Mouse (Mus musculus): ENCODE measurements around the gene Dupd1. TPM values are rescaled to one million over a fixed set of nuclear protein-coding genes. Genes with fewer than 3 reads are reported as not detected.
"Not testable (repeated sequence)": the region's sequence is repeated elsewhere in the genome, so short reads cannot be mapped to it uniquely, and the experiment has no call there.

The Dupd1 gene
- polyA plus RNA-seq, 1 experiment from 2014 or later, result not detected

DNA sequence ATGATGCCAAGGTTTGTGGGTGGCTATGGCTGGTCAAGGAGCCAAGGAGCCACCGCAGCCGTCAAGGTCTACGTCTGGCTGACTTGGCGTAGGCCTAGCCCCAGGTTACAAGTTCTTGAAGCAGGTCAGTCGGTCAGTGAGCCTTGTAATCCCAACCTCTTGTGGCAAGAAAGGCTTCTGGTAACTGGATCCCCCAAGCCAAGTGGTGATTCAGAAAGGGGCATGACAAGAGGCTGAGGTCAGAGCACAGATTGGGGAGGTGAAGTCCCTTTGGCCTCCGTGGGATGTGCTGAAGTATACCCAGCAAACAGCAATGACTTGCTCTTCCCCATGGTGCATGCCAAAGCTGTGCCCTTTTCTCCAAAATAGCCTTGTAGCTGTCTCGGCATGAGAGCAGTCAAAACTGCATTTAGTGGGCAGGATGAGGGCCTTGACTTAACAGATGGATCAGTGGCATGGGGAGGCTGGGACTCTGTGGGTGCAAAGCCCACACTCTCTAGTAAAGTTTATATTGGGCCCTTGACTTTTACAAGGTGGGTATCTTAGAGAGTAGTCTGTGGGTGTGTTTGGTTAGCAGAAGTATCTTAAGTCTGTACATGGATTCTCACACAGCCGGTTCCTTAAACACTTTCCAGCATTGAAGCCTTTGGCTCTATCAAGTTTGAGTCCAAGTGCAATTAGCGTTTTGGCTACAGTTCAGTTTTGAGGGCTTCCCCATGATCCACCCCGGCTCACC is 28.8 kb downstream of the Dupd1 start:
- no peak overlapping the region for H3K9ac ChIP-seq (replicated peaks)
- ATAC-seq (ENCODE audit: low FRiP score, low read depth), result no peak
- H3K4me1 ChIP-seq, result peaks cover 25% of the 10 kb centered on the region
- H3K9me3 ChIP-seq, result no peaks in the 10 kb centered on the region
- no peaks in the 10 kb centered on the region for H3K36me3 ChIP-seq
- H3K4me2 ChIP-seq (replicated peaks), result no peak overlapping the region
- no peak overlapping the region for H3K27ac ChIP-seq (replicated peaks)
- no peak overlapping the region for H3K4me3 ChIP-seq
- H3K27me3 ChIP-seq, result peaks cover 34% of the 10 kb centered on the region
- 87% methylated on average over 10 of the region's 10 CpGs for WGBS

DNA sequence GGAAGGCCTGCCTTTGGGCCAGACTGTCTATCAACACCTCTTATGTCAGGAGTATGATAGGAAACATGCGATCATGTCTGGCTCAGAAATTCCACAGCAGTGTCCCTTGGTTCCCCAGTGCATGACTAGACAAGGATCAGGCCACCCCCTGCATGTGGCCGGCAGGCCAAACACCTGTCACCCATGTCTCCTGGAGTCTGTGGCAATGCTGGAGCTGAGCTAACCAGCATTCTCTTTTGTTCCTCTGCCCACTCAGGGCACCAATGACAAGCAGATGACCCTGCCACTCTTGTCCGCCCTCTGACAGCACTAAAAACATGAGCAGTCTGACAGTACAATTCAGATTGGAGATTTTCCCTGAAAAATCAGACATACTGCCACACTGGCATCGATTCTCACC is 30.5 kb downstream of the Dupd1 start:
- H3K27me3 ChIP-seq, result peaks cover 34% of the 10 kb centered on the region
- H3K9ac ChIP-seq (replicated peaks), result no peak overlapping the region
- WGBS, result 75% methylated on average over 4 of the region's 4 CpGs
- no peak for ATAC-seq (ENCODE audit: low FRiP score, low read depth)
- H3K36me3 ChIP-seq, result no peaks in the 10 kb centered on the region
- H3K4me3 ChIP-seq, result no peak overlapping the region
- H3K4me1 ChIP-seq, result peaks cover 33% of the 10 kb centered on the region
- no peaks in the 10 kb centered on the region for H3K9me3 ChIP-seq
- no peak overlapping the region for H3K4me2 ChIP-seq (replicated peaks)
- H3K27ac ChIP-seq (replicated peaks), result no peak overlapping the region

DNA sequence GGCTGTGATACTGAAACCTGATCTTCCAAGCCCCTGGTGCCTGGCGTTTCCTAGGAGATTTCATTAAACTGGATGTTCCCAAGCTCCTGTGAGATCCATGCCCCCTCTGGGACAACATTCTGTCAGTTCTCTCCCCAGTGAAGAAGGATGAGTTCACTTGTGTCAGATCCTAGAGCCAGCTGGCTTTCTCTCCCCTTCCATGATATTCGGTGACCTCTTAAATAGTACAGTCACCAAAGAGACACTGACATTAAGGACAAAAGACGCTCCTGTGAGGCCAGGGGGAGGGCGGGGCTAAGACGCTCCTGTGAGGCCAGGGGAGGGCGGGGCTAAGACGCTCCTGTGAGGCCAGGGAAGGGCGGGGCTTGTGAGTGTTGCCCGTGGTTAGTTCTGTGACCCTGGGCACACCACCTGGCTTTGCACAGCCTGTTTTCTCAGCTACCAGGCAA is 31.7 kb downstream of the Dupd1 start:
- Histone ChIP-seq H3K9me3 (no peaks in the 10 kb centered on the region), H3K27me3 (peaks cover 24% of the 10 kb centered on the region), H3K9ac (replicated peaks) (peak overlapping the region; percentile 31; the same call in 1 of the 2 replicates), H3K4me2 (replicated peaks) (peak overlapping the region; percentile 48), H3K4me1 (peaks cover 33% of the 10 kb centered on the region), H3K36me3 (no peaks in the 10 kb centered on the region), H3K4me3 (peak overlapping the region; percentile 23), H3K27ac (replicated peaks) (peak overlapping the region; percentile 73)
- ATAC-seq (ENCODE audit: low FRiP score, low read depth), result peak; percentile 82
- WGBS, result 0% methylated on average over 9 of the region's 9 CpGs

DNA sequence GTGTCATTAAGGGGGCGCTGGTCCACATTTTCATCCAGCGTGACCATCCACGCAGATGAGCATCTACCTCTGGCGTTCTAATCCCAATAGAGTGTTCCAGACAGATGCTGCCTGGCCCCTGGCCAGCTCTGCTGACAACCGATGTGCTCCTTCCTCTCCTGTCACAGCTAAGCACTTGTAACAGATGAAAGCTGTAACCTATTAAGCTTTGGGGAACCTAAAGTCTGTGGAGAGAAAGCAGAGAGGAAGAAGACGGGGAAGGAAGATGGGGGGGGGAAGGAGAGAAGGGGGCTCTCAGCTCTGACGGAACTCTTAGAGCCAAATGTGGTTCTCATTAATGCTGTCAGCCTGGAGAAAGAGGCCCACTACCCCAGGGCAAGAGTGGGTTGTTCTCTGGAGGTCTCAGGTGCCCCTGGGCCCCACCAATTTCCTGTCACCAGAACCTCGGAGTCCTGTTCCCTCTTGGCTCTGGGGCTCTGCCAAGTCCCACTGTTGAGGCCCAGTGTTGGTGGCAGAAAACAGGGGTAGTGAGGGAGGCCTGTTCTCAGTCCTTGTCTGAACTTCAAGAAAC is 34.7 kb downstream of the Dupd1 start:
- Histone ChIP-seq H3K4me2 (replicated peaks) (no peak overlapping the region), H3K27ac (replicated peaks) (peak overlapping the region; percentile 8; the same call in 1 of the 2 replicates), H3K9me3 (no peaks in the 10 kb centered on the region), H3K4me1 (peaks cover 23% of the 10 kb centered on the region), H3K27me3 (no peaks in the 10 kb centered on the region), H3K4me3 (no peak overlapping the region), H3K9ac (replicated peaks) (no peak overlapping the region), H3K36me3 (no peaks in the 10 kb centered on the region)
- 56% methylated on average over 8 of the region's 8 CpGs for WGBS
- no peak for ATAC-seq (ENCODE audit: low FRiP score, low read depth)

DNA sequence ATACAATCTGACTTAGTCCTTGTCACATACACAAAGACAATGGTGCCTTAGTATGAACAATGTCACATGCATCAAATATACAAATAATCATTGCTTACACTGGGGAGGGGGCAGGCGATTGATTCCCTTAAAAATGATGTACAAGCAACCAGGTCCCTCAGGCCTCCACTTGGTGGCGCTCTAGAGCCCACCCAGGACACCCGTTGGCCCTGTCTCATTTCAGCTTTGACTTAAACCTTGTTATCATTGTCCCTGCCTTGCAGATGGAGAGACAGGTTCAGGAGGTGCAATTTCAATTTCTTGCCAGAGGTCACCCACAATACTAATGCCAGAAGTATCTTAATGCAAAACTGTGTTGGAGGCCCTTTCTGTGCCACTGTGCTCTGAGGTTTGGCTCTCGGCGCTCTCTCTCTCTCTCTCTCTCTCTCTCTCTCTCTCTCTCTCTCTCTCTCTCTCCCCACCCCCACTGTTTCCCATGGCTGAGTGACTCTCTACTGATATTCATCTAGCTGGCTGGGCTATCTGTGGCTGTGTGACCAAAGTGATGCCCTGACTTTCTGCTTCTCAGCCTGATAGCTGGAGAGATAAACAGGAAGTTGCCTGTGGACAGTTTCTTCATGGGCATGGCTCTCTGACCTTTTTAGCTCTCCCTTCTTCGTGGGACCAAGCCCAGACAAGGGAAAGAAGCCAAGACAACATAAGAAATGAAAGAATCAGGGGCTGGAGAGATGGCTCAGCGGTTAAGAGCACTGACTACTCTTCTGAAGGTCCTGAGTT is 35.7 kb downstream of the Dupd1 start:
- Histone ChIP-seq H3K4me2 (replicated peaks) (no peak overlapping the region), H3K27ac (replicated peaks) (no peak overlapping the region), H3K4me1 (peaks cover 23% of the 10 kb centered on the region), H3K27me3 (no peaks in the 10 kb centered on the region), H3K4me3 (no peak overlapping the region), H3K9ac (replicated peaks) (no peak overlapping the region), H3K9me3 (no peaks in the 10 kb centered on the region), H3K36me3 (no peaks in the 10 kb centered on the region)
- no peak for ATAC-seq (ENCODE audit: low FRiP score, low read depth)
- 40% methylated on average over 7 of the region's 7 CpGs for WGBS

DNA sequence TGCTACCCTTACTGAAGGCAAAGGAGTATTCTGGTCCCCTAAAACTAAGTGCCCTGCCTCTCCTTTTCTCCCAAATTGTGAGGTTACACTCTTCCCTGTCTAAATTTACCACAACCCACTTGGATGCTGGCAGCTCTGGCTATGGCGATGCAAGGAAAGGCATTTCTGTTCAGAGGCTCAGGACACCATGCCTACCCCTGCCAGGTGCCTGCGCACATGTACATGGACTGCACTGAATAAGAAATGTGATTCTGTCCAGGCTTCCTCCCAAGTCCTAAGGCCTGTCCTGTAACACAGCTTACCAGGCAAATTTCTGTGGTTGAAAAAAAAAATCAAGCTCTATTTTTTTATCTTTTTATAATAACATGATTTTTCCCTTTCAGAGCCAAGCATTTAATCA is 38.2 kb downstream of the Dupd1 start:
- H3K4me1 ChIP-seq, result peaks cover 12% of the 10 kb centered on the region; the same call in 1 of the 2 replicates
- ATAC-seq (ENCODE audit: low FRiP score, low read depth), result no peak

DNA sequence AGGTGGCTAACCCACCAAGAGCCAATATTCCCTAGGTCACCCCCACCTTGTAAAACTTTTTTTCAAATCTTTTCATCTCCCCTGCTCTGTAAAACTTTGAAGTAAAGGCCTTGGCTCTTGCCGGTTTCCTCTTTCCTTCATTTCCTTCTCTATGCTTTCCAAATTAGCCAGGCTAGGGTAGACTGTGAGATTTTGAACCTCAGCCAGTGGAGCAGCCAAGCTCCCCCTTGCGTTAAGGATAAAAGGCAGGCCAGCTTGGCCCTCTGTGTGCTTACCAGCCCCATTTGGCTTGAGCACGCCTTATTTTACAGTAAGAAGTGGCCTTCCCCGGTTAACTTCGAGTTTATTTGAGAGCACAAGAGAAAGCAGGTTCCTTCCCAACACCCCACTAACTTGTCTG is 39.9 kb downstream of the Dupd1 start:
- Histone ChIP-seq H3K27ac (replicated peaks) (no peak overlapping the region), H3K4me3 (no peak overlapping the region), H3K9ac (replicated peaks) (no peak overlapping the region), H3K4me1 (peaks cover 5% of the 10 kb centered on the region; the same call in 1 of the 2 replicates), H3K36me3 (peaks cover 13% of the 10 kb centered on the region), H3K4me2 (replicated peaks) (no peak overlapping the region), H3K27me3 (no peaks in the 10 kb centered on the region), H3K9me3 (no peaks in the 10 kb centered on the region)
- no peak for ATAC-seq (ENCODE audit: low FRiP score, low read depth)
- 76% methylated on average over 5 of the region's 5 CpGs for WGBS

More for the DNA sequence above, 38.2 kb downstream of the Dupd1 start:
- H3K36me3 ChIP-seq, result no peaks in the 10 kb centered on the region
- WGBS, result 92% methylated on average over 2 of the region's 2 CpGs
- H3K4me2 ChIP-seq (replicated peaks), result no peak overlapping the region
- no peaks in the 10 kb centered on the region for H3K27me3 ChIP-seq
- no peak overlapping the region for H3K4me3 ChIP-seq
- no peak overlapping the region for H3K27ac ChIP-seq (replicated peaks)
- H3K9me3 ChIP-seq, result no peaks in the 10 kb centered on the region
- no peak overlapping the region for H3K9ac ChIP-seq (replicated peaks)

DNA sequence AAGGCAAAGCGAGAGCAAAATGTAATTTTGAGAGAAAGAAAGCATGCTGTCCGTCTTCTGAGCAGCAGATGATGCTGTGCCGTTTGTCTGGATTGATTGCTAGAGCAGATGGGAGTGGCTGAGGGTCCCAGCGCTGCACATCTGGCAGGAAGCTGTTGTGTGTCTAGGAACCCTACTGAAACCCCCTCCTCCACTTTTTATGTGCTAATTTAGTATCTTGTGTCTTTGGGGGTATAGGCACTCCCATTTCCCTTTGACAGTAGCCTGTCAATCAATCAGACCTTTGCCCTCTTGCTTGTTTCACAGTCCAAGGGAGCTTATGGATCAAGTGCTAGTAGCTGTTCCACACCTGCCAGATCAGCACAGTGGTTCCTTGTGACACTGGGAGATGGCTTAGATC is 41.3 kb downstream of the Dupd1 start:
- Histone ChIP-seq H3K4me2 (replicated peaks) (no peak overlapping the region), H3K9me3 (no peaks in the 10 kb centered on the region), H3K4me3 (no peak overlapping the region), H3K36me3 (peaks cover 27% of the 10 kb centered on the region), H3K27me3 (no peaks in the 10 kb centered on the region), H3K4me1 (0 out of 2 replicates have a peak, but pooled peaks cover 4% of the 10 kb centered on the region), H3K9ac (replicated peaks) (no peak overlapping the region), H3K27ac (replicated peaks) (no peak overlapping the region)
- ATAC-seq (ENCODE audit: low FRiP score, low read depth), result no peak
- 72% methylated on average over 4 of the region's 4 CpGs for WGBS

DNA sequence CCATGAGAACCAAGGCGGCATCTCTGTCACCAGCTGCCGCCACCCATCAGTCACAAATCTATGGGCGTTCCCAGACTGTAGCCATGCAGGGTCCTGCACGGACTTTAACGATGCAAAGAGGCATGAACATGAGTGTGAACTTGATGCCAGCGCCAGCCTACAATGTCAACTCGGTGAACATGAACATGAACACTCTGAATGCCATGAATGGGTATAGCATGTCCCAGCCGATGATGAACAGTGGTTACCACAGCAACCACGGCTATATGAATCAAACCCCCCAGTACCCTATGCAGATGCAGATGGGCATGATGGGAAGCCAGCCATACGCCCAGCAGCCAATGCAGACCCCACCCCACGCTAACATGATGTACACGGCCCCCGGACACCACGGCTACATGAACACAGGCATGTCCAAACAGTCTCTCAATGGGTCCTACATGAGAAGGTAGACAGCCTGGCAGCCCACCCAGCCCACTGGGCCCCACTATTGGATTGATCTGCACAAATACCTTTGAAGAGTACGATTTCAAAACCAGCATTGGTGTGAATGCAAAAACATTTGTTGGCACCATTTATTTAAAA is 43.9 kb downstream of the Dupd1 start:
- H3K36me3 ChIP-seq, result peaks cover 51% of the 10 kb centered on the region
- not testable (repeated sequence) for H3K4me1 ChIP-seq; H3K9ac ChIP-seq (replicated peaks); H3K9me3 ChIP-seq; ATAC-seq (ENCODE audit: low FRiP score, low read depth); H3K27ac ChIP-seq (replicated peaks); H3K27me3 ChIP-seq; H3K4me2 ChIP-seq (replicated peaks); H3K4me3 ChIP-seq
- 93% methylated on average over 15 of the region's 15 CpGs for WGBS

DNA sequence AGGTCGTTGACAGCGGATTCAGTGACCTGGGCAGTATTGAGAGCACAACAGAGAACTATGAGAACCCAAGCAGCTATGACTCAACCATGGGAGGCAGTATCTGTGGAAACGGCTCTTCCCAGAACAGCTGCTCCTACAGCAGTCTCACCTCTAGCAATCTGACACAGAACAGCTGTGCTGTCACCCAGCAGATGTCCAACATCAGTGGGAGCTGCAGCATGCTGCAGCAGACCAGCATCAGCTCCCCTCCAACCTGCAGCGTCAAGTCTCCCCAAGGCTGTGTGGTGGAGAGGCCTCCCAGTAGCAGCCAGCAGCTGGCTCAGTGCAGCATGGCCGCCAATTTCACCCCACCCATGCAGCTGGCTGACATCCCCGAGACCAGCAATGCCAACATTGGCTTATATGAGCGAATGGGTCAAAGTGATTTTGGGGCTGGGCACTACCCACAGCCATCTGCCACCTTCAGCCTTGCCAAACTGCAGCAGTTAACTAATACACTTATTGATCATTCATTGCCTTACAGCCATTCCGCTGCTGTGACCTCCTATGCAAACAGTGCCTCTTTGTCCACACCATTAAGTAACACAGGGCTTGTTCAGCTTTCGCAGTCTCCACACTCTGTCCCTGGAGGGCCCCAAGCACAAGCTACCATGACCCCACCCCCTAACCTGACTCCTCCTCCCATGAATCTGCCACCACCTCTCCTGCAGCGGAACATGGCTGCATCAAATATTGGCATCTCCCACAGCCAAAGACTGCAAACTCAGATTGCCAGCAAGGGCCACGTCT is 44.5 kb downstream of the Dupd1 start:
- Histone ChIP-seq H3K9me3 (no peaks in the 10 kb centered on the region), H3K4me2 (replicated peaks) (no peak overlapping the region), H3K9ac (replicated peaks) (no peak overlapping the region), H3K27ac (replicated peaks) (no peak overlapping the region), H3K4me1 (0 out of 2 replicates have a peak, but pooled peaks cover 4% of the 10 kb centered on the region), H3K27me3 (no peaks in the 10 kb centered on the region), H3K4me3 (no peak overlapping the region), H3K36me3 (peaks cover 57% of the 10 kb centered on the region)
- 89% methylated on average over 11 of the region's 11 CpGs for WGBS
- no peak for ATAC-seq (ENCODE audit: low FRiP score, low read depth)

DNA sequence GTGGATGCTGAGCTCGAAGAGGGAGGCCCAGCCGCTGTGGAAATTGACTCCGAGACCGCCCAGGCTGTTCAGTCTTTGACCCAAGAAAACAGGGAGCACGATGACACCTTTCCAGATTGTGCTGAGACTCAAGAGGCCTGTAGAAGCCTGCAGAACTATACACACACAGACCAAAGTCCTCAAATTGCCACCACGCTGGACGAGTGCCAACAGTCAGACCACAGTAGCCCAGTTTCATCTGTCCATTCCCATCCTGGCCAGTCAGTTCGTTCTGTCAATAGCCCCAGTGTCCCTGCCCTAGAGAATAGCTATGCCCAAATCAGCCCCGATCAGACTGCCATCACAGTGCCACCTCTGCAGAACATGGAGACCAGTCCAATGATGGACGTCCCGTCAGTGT is 45.2 kb downstream of the Dupd1 start:
- ATAC-seq (ENCODE audit: low FRiP score, low read depth), result no peak
- H3K4me2 ChIP-seq (replicated peaks), result no peak overlapping the region
- no peak overlapping the region for H3K4me3 ChIP-seq
- no peaks in the 10 kb centered on the region for H3K9me3 ChIP-seq
- no peaks in the 10 kb centered on the region for H3K27me3 ChIP-seq
- 0 out of 2 replicates have a peak, but pooled peaks cover 4% of the 10 kb centered on the region for H3K4me1 ChIP-seq
- H3K36me3 ChIP-seq, result peaks cover 63% of the 10 kb centered on the region
- WGBS, result 96% methylated on average over 11 of the region's 11 CpGs
- H3K27ac ChIP-seq (replicated peaks), result no peak overlapping the region
- H3K9ac ChIP-seq (replicated peaks), result no peak overlapping the region

All from midbrain, embryonic 12.5 days (tissue).